ENCODE assay signal across 11 mouse cellular contexts in genomic region chr8:124182224-124182623, GRCm38 (mm10). TPM values are rescaled to one million over a fixed set of nuclear protein-coding genes. Genes with fewer than 3 reads are reported as not detected.
DNase-seq lines count a peak whose midpoint lies in the region; ATAC-seq and TF ChIP-seq lines count a peak whose summit lies in the region.
"Had no signal": no experiment of that assay in that cellular context is flagged by ENCODE, and none has a peak within 500 bp of the region (broad histone marks: within the 10 kb centered on the region; RNA-seq: fewer than 3 reads in every experiment).

No protein-coding gene starts in this region.

- H3K27ac ChIP-seq in kidney, adult 2 months (ENCODE audit: insufficient read depth, low read depth, low read length) = no peak overlapping the region
- H3K27ac ChIP-seq in lung, embryonic 14.5 days (ENCODE audit: low read depth) = peak overlapping the region; percentile 81
- H3K27ac ChIP-seq: embryonic facial prominence, embryonic 15.5 days; liver, embryonic 14.5 days had no signal

- no peaks in the 10 kb centered on the region for H3K4me1 ChIP-seq in kidney, adult 2 months (ENCODE audit: control insufficient read depth, insufficient read depth, low read length)
- H3K4me1 ChIP-seq in lung, embryonic 14.5 days (ENCODE audit: insufficient read depth) = peaks cover 19% of the 10 kb centered on the region

- no peaks in the 10 kb centered on the region for H3K27me3 ChIP-seq in kidney, adult 2 months (replicated peaks; ENCODE audit: control insufficient read depth, insufficient read depth, low read length)
- no peaks in the 10 kb centered on the region for H3K27me3 ChIP-seq in lung, embryonic 14.5 days (ENCODE audit: insufficient read depth, low read length)
- H3K27me3 ChIP-seq: embryonic facial prominence, embryonic 15.5 days had no signal

- TF ChIP-seq CTCF in kidney, adult 2 months (conservative IDR thresholded peaks at IDR 0.05; ENCODE audit: insufficient read depth, insufficient read length, low read depth, low read length) = no peak
- peak; percentile 36; the same call in 1 of the 2 replicates for TF ChIP-seq CTCF in lung, embryonic 14.5 days (IDR thresholded peaks at IDR 0.05; ENCODE audit: low read depth)

- H3K36me3 ChIP-seq in kidney, adult 2 months (ENCODE audit: control insufficient read depth, insufficient read depth, low read length) = no peaks in the 10 kb centered on the region
- no peaks in the 10 kb centered on the region for H3K36me3 ChIP-seq in lung, embryonic 14.5 days (ENCODE audit: insufficient read depth)
- H3K36me3 ChIP-seq: embryonic facial prominence, embryonic 15.5 days; G1E had no signal

- no peak for TF ChIP-seq POLR2A in kidney, adult 2 months (IDR thresholded peaks at IDR 0.05; ENCODE audit: low read depth, low read length)

- H3K9ac ChIP-seq in lung, embryonic 14.5 days = no peak overlapping the region
- H3K9ac ChIP-seq: embryonic facial prominence, embryonic 15.5 days; liver, embryonic 14.5 days had no signal

- peak overlapping the region; percentile 31; the same call in 1 of the 2 replicates for H3K4me2 ChIP-seq in lung, embryonic 14.5 days
- H3K4me2 ChIP-seq: embryonic facial prominence, embryonic 15.5 days had no signal

- H3K9me3 ChIP-seq in lung, embryonic 14.5 days (ENCODE audit: low read depth, low read length) = no peaks in the 10 kb centered on the region
- H3K9me3 ChIP-seq: embryonic facial prominence, embryonic 15.5 days had no signal

- H3K4me3 ChIP-seq in kidney, adult 2 months (ENCODE audit: insufficient read depth, low read depth, low read length) = no peak overlapping the region
- no peak overlapping the region for H3K4me3 ChIP-seq in lung, embryonic 14.5 days (ENCODE audit: low read depth, low read length)
- H3K4me3 ChIP-seq: embryonic facial prominence, embryonic 15.5 days had no signal

- ATAC-seq in lung, embryonic 14.5 days (ENCODE audit: insufficient read depth) = peak; percentile 97

- DNase-seq in kidney, adult 2 months = peak; percentile 11
- no peak for DNase-seq in kidney, postnatal 36 days
- peak; percentile 13 for DNase-seq in ZHBTc4 (ENCODE audit: low read depth, low spot score)
- DNase-seq in heart, adult 8-10 months (ENCODE audit: low spot score) = peak; percentile 50
- peak; percentile 94 for DNase-seq in lung, embryonic 14.5 days
- no peak for DNase-seq in spleen, postnatal 4 days (ENCODE audit: low spot score in 2 of 2)
- no peak for DNase-seq in gastrocnemius, adult 18-20 months (ENCODE audit: low spot score)
- no peak for DNase-seq in retina, postnatal 1 day

- WGBS in kidney, adult 2 months = 60% methylated on average over 13 of the region's 13 CpGs
- WGBS in lung, embryonic 14.5 days = 5% methylated on average over 13 of the region's 13 CpGs

RNA-seq across cellular contexts. Expression of gene Galnt2, which starts 49.0 kb away (rescaled TPM):
- polyA plus RNA-seq in kidney, adult 2 months (2012; rRNA removed) = 17.0 and 22.5 TPM in 2 replicates
- 10 to 100 TPM; 32.0 to 40.3 (median 33.8) TPM for total RNA-seq in heart, adult 8-10 months (2022)
- polyA plus RNA-seq in lung, embryonic 14.5 days (2014; fragmentation: Nextera tagmentation; extraction: Ambion mirVana) = 66.8 and 67.2 TPM in 2 replicates
- total RNA-seq in gastrocnemius, adult 18-20 months (2021) = 10 to 100 TPM; 40.3 to 42.5 TPM
- total RNA-seq: G1E had no signal
- polyA plus RNA-seq: G1E had no signal

Comparison
In these comparisons a context has a peak if more than half of its experiments do, and no peak if none do; other contexts are left out.
1. DNase-seq: peak in kidney, adult 2 months (single experiment), ZHBTc4 (single experiment), heart, adult 8-10 months (single experiment) and lung, embryonic 14.5 days (single experiment); none in kidney, postnatal 36 days (0 of 2), spleen, postnatal 4 days (0 of 2), gastrocnemius, adult 18-20 months (single experiment) and retina, postnatal 1 day (single experiment).